Mouse (Mus musculus) inflammation-experienced regulatory T-cells, adult 6 months (primary cell): ENCODE results near the gene Ctrb1. TPM values are rescaled to one million over a fixed set of nuclear protein-coding genes. Genes with fewer than 3 reads are reported as not detected.

Source experiments
- ATAC-seq: one replicate; pipeline ENCODE4 v1.8.0; 2017
- polyA plus RNA-seq, 3 experiments: library from polyadenylated mRNA; unstranded; fragments of 100-300 nt; shearing (Covaris generic); gene quantifications; one replicate each; pipeline ENCODE4 v1.2.1; 2017

Gene Ctrb1
- polyA plus RNA-seq, 3 experiments from 2014 or later: not detected

GRCm38 (mm10) chr8:111678848-111679247, 12.0 kb downstream of the Ctrb1 start:
- ATAC-seq: no peak

GRCm38 (mm10) chr8:111678111-111678510, 12.7 kb downstream of the Ctrb1 start:
- peak; percentile 80 for ATAC-seq

- no peak for ATAC-seq
Measured at GRCm38 (mm10) chr8:111676237-111676636, 14.6 kb downstream of the Ctrb1 start.

GRCm38 (mm10) chr8:111666751-111667150, 24.1 kb downstream of the Ctrb1 start:
- no peak for ATAC-seq

- no peak for ATAC-seq
Measured at GRCm38 (mm10) chr8:111662473-111662872, 28.3 kb downstream of the Ctrb1 start.

GRCm38 (mm10) chr8:111658819-111659423, 31.9 kb downstream of the Ctrb1 start:
- peak; percentile 57 for ATAC-seq

GRCm38 (mm10) chr8:111657312-111657854, 33.4 kb downstream of the Ctrb1 start:
- ATAC-seq: no peak

- no peak for ATAC-seq
Measured at GRCm38 (mm10) chr8:111653524-111653923, 37.3 kb downstream of the Ctrb1 start.

GRCm38 (mm10) chr8:111650651-111651050, 40.2 kb downstream of the Ctrb1 start:
- ATAC-seq: no peak

GRCm38 (mm10) chr8:111648834-111649233, 42.0 kb downstream of the Ctrb1 start:
- no peak for ATAC-seq

- peak; percentile 67 for ATAC-seq
Measured at GRCm38 (mm10) chr8:111645715-111646114, 45.1 kb downstream of the Ctrb1 start.

GRCm38 (mm10) chr8:111644286-111645051, 46.3 kb downstream of the Ctrb1 start:
- ATAC-seq: peak; percentile 64

GRCm38 (mm10) chr8:111643264-111644141, 47.3 kb downstream of the Ctrb1 start, which contains the start of gene Zfp1:
Gene Zfp1, plus strand, starts transcription at chr8:111643401.
- ATAC-seq: peak; percentile 78

- peak; percentile 2 for ATAC-seq
Measured at GRCm38 (mm10) chr8:111642939-111643263, 47.9 kb downstream of the Ctrb1 start.

GRCm38 (mm10) chr8:111642496-111642895, 48.3 kb downstream of the Ctrb1 start:
- no peak for ATAC-seq

GRCm38 (mm10) chr8:111641064-111641463, 49.7 kb downstream of the Ctrb1 start:
- ATAC-seq: no peak

- no peak for ATAC-seq
Measured at GRCm38 (mm10) chr8:111638086-111638485, 52.7 kb downstream of the Ctrb1 start.

Other genes with a start within 250 kb of the Ctrb1 start
- gene Wdr59, start 168.9 kb downstream of the Ctrb1 start, polyA plus RNA-seq: 1 to 10 TPM; 2.9 to 4.9 (median 4.6) TPM
- 10 to 100 TPM; 12.4 to 58.2 (median 50.7) TPM for gene Znrf1, start 154.9 kb downstream of the Ctrb1 start, polyA plus RNA-seq
- gene Ldhd, start 60.6 kb downstream of the Ctrb1 start, polyA plus RNA-seq: 1 to 10 TPM in 1 of 3 experiments, under 1 TPM in 2; 0.36 to 1.2 (median 0.95) TPM
- 10 to 100 TPM; 15.6 to 46.2 (median 33.0) TPM for gene Zfp1, start 47.6 kb downstream of the Ctrb1 start, polyA plus RNA-seq
- gene Bcar1, start 52.8 kb upstream of the Ctrb1 start, polyA plus RNA-seq: under 1 TPM in 2 of 3 experiments, not detected in 1; 0.17 to 0.25 TPM
- 100 to 1,000 TPM; 110 to 121 (median 120) TPM for gene Cfdp1, start 163.3 kb upstream of the Ctrb1 start, polyA plus RNA-seq
- 1 to 10 TPM; 5.2 to 7.5 (median 7.2) TPM for gene Tmem170, start 185.7 kb upstream of the Ctrb1 start, polyA plus RNA-seq
- not detected for gene Chst5, start 219.4 kb upstream of the Ctrb1 start, polyA plus RNA-seq
- 1 to 10 TPM in 2 of 3 experiments, under 1 TPM in 1; 0.97 to 2.0 (median 1.7) TPM for gene Tmem231, start 242.9 kb upstream of the Ctrb1 start, polyA plus RNA-seq
- 100 to 1,000 TPM; 252 to 286 (median 255) TPM for gene Gabarapl2, start 249.7 kb upstream of the Ctrb1 start, polyA plus RNA-seq